In the genomic region with DNA sequence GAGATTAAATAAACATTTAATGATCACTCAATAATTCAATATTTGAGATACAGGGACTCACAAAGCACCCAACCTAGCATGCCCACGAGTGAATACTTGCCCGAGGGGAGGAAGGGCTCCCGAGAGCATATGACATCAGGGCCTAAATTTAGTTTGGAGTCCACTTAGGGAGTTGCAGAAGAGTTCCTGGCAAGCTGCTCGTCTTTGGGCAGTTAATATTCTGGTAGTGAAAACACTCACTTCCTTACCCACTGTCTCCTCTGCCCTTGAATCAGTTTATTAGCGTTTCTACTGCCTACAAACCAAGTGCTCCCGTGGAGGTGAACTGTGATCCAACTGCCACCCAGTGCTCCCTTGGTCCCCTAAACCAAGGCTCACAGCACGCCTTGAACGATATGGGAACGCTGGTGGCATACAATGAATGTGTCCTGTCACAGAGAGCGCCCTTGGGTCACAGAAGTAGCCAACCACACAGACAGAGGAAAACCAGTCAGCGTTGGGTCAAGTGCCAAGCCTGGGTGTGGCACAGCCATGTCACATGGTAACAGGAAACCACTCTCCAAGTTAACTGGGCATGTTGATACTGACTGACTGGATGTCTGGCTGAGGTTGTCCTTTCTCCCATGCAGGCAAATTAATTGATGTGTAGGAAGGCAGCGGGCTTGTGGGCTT, we compare ENCODE assay signal across 10 mouse cellular contexts. TPM values are rescaled to one million over a fixed set of nuclear protein-coding genes. Genes with fewer than 3 reads are reported as not detected.
A peak's percentile ranks its signal among the peaks of the same experiment; 100 is the strongest.
DNase-seq lines count a peak whose midpoint lies in the region; ATAC-seq and TF ChIP-seq lines count a peak whose summit lies in the region.
"Had no signal": no experiment of that assay in that cellular context is flagged by ENCODE, and none has a peak within 500 bp of the region (broad histone marks: within the 10 kb centered on the region; RNA-seq: fewer than 3 reads in every experiment).

No protein-coding gene starts in this region.

- no peak overlapping the region for H3K27ac ChIP-seq in kidney, embryonic 14.5 days (ENCODE audit: low read depth, low read length)
- peak overlapping the region; percentile 94 for H3K27ac ChIP-seq in heart, embryonic 14.5 days (replicated peaks in 1 of 2; ENCODE audit: control insufficient read depth in 1 of 2, insufficient read depth in 1 of 2, low read depth in 2 of 2, low read length in 2 of 2)
- H3K27ac ChIP-seq in liver, postnatal 0 days (ENCODE audit: low read depth): no peak overlapping the region
- no peak overlapping the region for H3K27ac ChIP-seq in hindbrain, embryonic 16.5 days (ENCODE audit: low read depth, low read length)
- no peak overlapping the region for H3K27ac ChIP-seq in embryonic facial prominence, embryonic 10.5 days (replicated peaks)
- H3K27ac ChIP-seq: limb, embryonic 13.5 days had no signal

- 78% methylated on average over 12 of the region's 12 CpGs for WGBS in kidney, embryonic 14.5 days
- 42% methylated on average over 12 of the region's 12 CpGs for WGBS in heart, embryonic 14.5 days
- 53% methylated on average over 12 of the region's 12 CpGs for WGBS in liver, postnatal 0 days (ENCODE audit: insufficient replicate concordance)
- WGBS in hindbrain, embryonic 16.5 days: 86% methylated on average over 12 of the region's 12 CpGs
- 87% methylated on average over 12 of the region's 12 CpGs for WGBS in embryonic facial prominence, embryonic 10.5 days

- no peak overlapping the region for H3K4me3 ChIP-seq in kidney, embryonic 14.5 days (ENCODE audit: low read length)
- no peak overlapping the region for H3K4me3 ChIP-seq in heart, embryonic 14.5 days (ENCODE audit: control insufficient read depth in 1 of 2, insufficient read depth in 1 of 2, low read depth in 1 of 2, low read length in 2 of 2)
- H3K4me3 ChIP-seq in liver, postnatal 0 days (ENCODE audit: low read depth, low read length): no peak overlapping the region
- H3K4me3 ChIP-seq in hindbrain, embryonic 16.5 days (ENCODE audit: low read length): no peak overlapping the region
- H3K4me3 ChIP-seq in embryonic facial prominence, embryonic 10.5 days: no peak overlapping the region
- H3K4me3 ChIP-seq: limb, embryonic 13.5 days had no signal

- H3K27me3 ChIP-seq in kidney, embryonic 14.5 days (ENCODE audit: control insufficient read depth, insufficient read depth, low read length): no peaks in the 10 kb centered on the region
- H3K27me3 ChIP-seq in heart, embryonic 14.5 days (ENCODE audit: control insufficient read depth, insufficient read depth, low read length): no peaks in the 10 kb centered on the region
- no peaks in the 10 kb centered on the region for H3K27me3 ChIP-seq in liver, postnatal 0 days (ENCODE audit: insufficient read depth, low read length)
- no peaks in the 10 kb centered on the region for H3K27me3 ChIP-seq in hindbrain, embryonic 16.5 days (replicated peaks; ENCODE audit: control insufficient read depth, insufficient read depth, low read length)
- H3K27me3 ChIP-seq in embryonic facial prominence, embryonic 10.5 days (replicated peaks; ENCODE audit: low read depth, poor library complexity, severe bottlenecking): no peaks in the 10 kb centered on the region
- H3K27me3 ChIP-seq: limb, embryonic 13.5 days had no signal

- peaks cover 3% of the 10 kb centered on the region; the same call in 1 of the 2 replicates for H3K36me3 ChIP-seq in kidney, embryonic 14.5 days (ENCODE audit: control insufficient read depth, insufficient read depth, low read length)
- H3K36me3 ChIP-seq in heart, embryonic 14.5 days (ENCODE audit: control insufficient read depth, insufficient read depth, low read length): no peaks in the 10 kb centered on the region
- H3K36me3 ChIP-seq in liver, postnatal 0 days (replicated peaks; ENCODE audit: insufficient read depth, low read length): no peaks in the 10 kb centered on the region
- no peaks in the 10 kb centered on the region for H3K36me3 ChIP-seq in hindbrain, embryonic 16.5 days (ENCODE audit: control insufficient read depth, insufficient read depth, low read length)
- peaks cover 5% of the 10 kb centered on the region; the same call in 1 of the 2 replicates for H3K36me3 ChIP-seq in embryonic facial prominence, embryonic 10.5 days (replicated peaks)

- TF ChIP-seq CTCF in liver, postnatal 0 days (IDR thresholded peaks at IDR 0.05; ENCODE audit: low read depth): no peak

- no peak for TF ChIP-seq EP300 in liver, postnatal 0 days (IDR thresholded peaks at IDR 0.05; ENCODE audit: low read depth)

- H3K4me2 ChIP-seq in kidney, embryonic 14.5 days (replicated peaks; ENCODE audit: low read depth, low read length): no peak overlapping the region
- peak overlapping the region; percentile 33 for H3K4me2 ChIP-seq in heart, embryonic 14.5 days (ENCODE audit: low read length)
- H3K4me2 ChIP-seq in liver, postnatal 0 days (ENCODE audit: low read depth, low read length): no peak overlapping the region
- no peak overlapping the region for H3K4me2 ChIP-seq in hindbrain, embryonic 16.5 days (ENCODE audit: low read length)
- H3K4me2 ChIP-seq: limb, embryonic 13.5 days had no signal

- no peak for ATAC-seq in kidney, embryonic 14.5 days (ENCODE audit: low FRiP score, low TSS enrichment)
- peak; percentile 62; the same call in 1 of the 2 replicates for ATAC-seq in heart, embryonic 14.5 days (ENCODE audit: insufficient number of reproducible peaks, insufficient read depth, low FRiP score, low read depth)
- no peak for ATAC-seq in liver, postnatal 0 days
- ATAC-seq in hindbrain, embryonic 16.5 days: no peak

- H3K9me3 ChIP-seq in kidney, embryonic 14.5 days (ENCODE audit: control insufficient read depth, low read length): no peaks in the 10 kb centered on the region
- H3K9me3 ChIP-seq in heart, embryonic 14.5 days (ENCODE audit: control insufficient read depth, low read length): no peaks in the 10 kb centered on the region
- no peaks in the 10 kb centered on the region for H3K9me3 ChIP-seq in liver, postnatal 0 days (ENCODE audit: low read length)
- H3K9me3 ChIP-seq in hindbrain, embryonic 16.5 days (ENCODE audit: control insufficient read depth, low read length): no peaks in the 10 kb centered on the region
- no peaks in the 10 kb centered on the region for H3K9me3 ChIP-seq in embryonic facial prominence, embryonic 10.5 days
- H3K9me3 ChIP-seq: limb, embryonic 13.5 days had no signal

- DNase-seq in kidney, adult 11 months: peak; percentile 55
- DNase-seq in adrenal gland, postnatal 14 days: peak; percentile 82
- DNase-seq in lung, postnatal 14 days: peak; percentile 78
- no peak for DNase-seq in liver, postnatal 0 days
- DNase-seq in embryonic facial prominence, embryonic 10.5 days (ENCODE audit: low spot score): no peak
- DNase-seq: cerebellum, postnatal 36 days had no signal

- no peak overlapping the region for H3K9ac ChIP-seq in kidney, embryonic 14.5 days (ENCODE audit: low read depth, low read length)
- peak overlapping the region; percentile 35; the same call in 1 of the 2 replicates for H3K9ac ChIP-seq in heart, embryonic 14.5 days (ENCODE audit: low read length)
- H3K9ac ChIP-seq in liver, postnatal 0 days (replicated peaks): no peak overlapping the region
- no peak overlapping the region for H3K9ac ChIP-seq in hindbrain, embryonic 16.5 days (ENCODE audit: low read depth, low read length)
- H3K9ac ChIP-seq: limb, embryonic 13.5 days had no signal

- no peaks in the 10 kb centered on the region for H3K4me1 ChIP-seq in kidney, embryonic 14.5 days (ENCODE audit: control insufficient read depth, insufficient read depth, low read length)
- H3K4me1 ChIP-seq in heart, embryonic 14.5 days (ENCODE audit: control insufficient read depth in 2 of 2, insufficient read depth in 2 of 2, low read length in 2 of 2): peaks cover 23 to 33% of the 10 kb centered on the region in 2 experiments
- H3K4me1 ChIP-seq in liver, postnatal 0 days (ENCODE audit: insufficient read depth): 0 out of 2 replicates have a peak, but pooled peaks cover 2% of the 10 kb centered on the region
- H3K4me1 ChIP-seq in hindbrain, embryonic 16.5 days (ENCODE audit: control insufficient read depth, insufficient read depth, low read depth, low read length): peaks cover 5% of the 10 kb centered on the region
- peaks cover 27% of the 10 kb centered on the region for H3K4me1 ChIP-seq in embryonic facial prominence, embryonic 10.5 days

RNA-seq across cellular contexts. Expression of a gene that starts 4.2 kb away (rescaled TPM):
- 0.32 and 0.56 TPM in 2 replicates for polyA plus RNA-seq in kidney, embryonic 14.5 days (2014; fragmentation: Nextera tagmentation; extraction: Ambion mirVana)
- 48.4 and 82.5 TPM in 2 replicates for total RNA-seq in adrenal gland, postnatal 14 days (2021)
- polyA plus RNA-seq in heart, embryonic 14.5 days (2014; fragmentation: Nextera tagmentation; extraction: Ambion mirVana): 0.80 and 1.1 TPM in 2 replicates
- polyA plus RNA-seq in liver, postnatal 0 days (2015; fragmentation: Nextera tagmentation; extraction: Ambion mirVana): 0.14 and 0.23 TPM in 2 replicates
- polyA plus RNA-seq in hindbrain, embryonic 16.5 days (2015; fragmentation: Nextera tagmentation; extraction: Ambion mirVana): 6.2 and 7.9 TPM in 2 replicates
- 0.10 TPM in 1 of 2 replicates, not detected in the other for polyA plus RNA-seq in embryonic facial prominence, embryonic 10.5 days (2016; fragmentation: Nextera tagmentation; extraction: Ambion mirVana)

RNA-seq across cellular contexts. Expression of a gene that starts 20.2 kb away (rescaled TPM):
- polyA plus RNA-seq in kidney, embryonic 14.5 days (2014; fragmentation: Nextera tagmentation; extraction: Ambion mirVana): 39.4 and 57.6 TPM in 2 replicates
- total RNA-seq in adrenal gland, postnatal 14 days (2021): 19.3 and 19.6 TPM in 2 replicates
- polyA plus RNA-seq in heart, embryonic 14.5 days (2014; fragmentation: Nextera tagmentation; extraction: Ambion mirVana): 57.7 and 58.6 TPM in 2 replicates
- polyA plus RNA-seq in liver, postnatal 0 days (2015; fragmentation: Nextera tagmentation; extraction: Ambion mirVana): 2.7 and 3.0 TPM in 2 replicates
- 364 and 368 TPM in 2 replicates for polyA plus RNA-seq in hindbrain, embryonic 16.5 days (2015; fragmentation: Nextera tagmentation; extraction: Ambion mirVana)
- polyA plus RNA-seq in embryonic facial prominence, embryonic 10.5 days (2016; fragmentation: Nextera tagmentation; extraction: Ambion mirVana): 62.2 and 64.5 TPM in 2 replicates

Comparison
In these comparisons a context has a peak if more than half of its experiments do, and no peak if none do; other contexts are left out.
1. DNase-seq: peak in kidney, adult 11 months (single experiment), adrenal gland, postnatal 14 days (single experiment) and lung, postnatal 14 days (single experiment); none in liver, postnatal 0 days (single experiment) and embryonic facial prominence, embryonic 10.5 days (single experiment).
2. H3K27ac ChIP-seq: peak in heart, embryonic 14.5 days (2 of 2); none in kidney, embryonic 14.5 days (single experiment), liver, postnatal 0 days (single experiment), hindbrain, embryonic 16.5 days (single experiment) and embryonic facial prominence, embryonic 10.5 days (single experiment).